Mouse (Mus musculus) layer of hippocampus, postnatal 36 days (tissue): Measurements from ENCODE around the gene Uvrag. TPM values are rescaled to one million over a fixed set of nuclear protein-coding genes. Genes with fewer than 3 reads are reported as not detected.

ENCODE experiments used
- DNase-seq, 2 experiments: peaks; one replicate each; pipeline ENCODE4 v3.0.0; 2022
- total RNA-seq, 2 experiments: library from RNA; stranded (reverse); gene quantifications; 2 replicates each; pipeline ENCODE4 v1.2.3; 2021

The Uvrag gene
- total RNA-seq, 2 experiments from 2014 or later = 49.0 to 50.7 TPM

DNA sequence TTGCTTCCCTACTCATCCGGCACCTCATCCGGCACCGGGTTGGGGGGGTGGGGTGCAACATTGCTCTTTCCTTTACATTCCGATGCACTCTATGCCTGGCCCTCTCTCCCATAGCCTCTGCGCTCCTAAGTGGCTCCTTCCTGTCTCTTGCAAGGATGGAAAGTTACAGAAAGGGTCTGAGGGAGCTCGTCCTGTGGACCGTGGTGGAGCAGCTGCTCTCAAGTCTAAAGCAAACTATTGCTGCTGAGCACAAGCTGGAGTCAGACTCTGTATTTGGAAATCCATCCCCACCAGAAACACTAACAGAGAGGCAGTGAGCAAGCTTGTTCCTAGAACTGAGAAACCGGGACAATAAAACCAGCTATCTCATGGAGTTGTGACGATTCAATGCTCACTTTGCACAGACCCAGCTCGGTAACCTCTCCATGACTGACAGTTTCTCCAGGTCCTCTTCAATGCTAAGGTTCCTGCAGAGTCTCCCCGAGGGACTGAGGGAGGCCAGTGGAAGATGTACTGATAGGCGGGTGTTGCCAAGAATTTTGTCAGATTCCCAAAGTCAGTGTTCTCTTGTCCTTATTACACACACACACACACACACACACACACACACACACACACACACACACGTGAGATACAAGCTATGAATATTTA, 975 bp downstream of the Uvrag start:
- DNase-seq = peak in 1 of 2 experiments; percentile 27

DNA sequence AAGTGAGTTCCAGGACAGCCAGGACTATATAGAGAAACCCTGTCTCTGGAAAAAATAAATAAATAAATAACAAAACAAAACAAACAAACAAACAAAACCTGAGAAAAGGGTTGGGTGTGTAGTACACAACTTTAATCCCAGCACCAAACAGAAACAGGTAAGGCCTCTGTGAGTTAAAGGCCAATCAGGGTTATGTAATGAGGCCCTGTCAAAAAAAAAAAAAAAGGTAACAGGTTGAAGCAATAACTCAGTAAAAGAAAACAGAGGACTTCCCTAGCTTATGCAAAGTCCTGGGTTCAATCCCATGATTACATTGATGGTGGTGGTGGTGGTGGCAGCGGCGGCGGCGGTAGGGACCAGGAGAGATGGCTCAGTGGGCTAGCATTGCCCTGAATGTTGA, 3.4 kb downstream of the Uvrag start:
- no peak for DNase-seq

GRCm38 (mm10) chr7:99136789-99137188, 4.2 kb downstream of the Uvrag start:
- DNase-seq = no peak

- no peak for DNase-seq
Measured at GRCm38 (mm10) chr7:99133811-99134402, 7.0 kb downstream of the Uvrag start.

- no peak for DNase-seq
Measured at GRCm38 (mm10) chr7:99132597-99132996, 8.3 kb downstream of the Uvrag start.

DNA sequence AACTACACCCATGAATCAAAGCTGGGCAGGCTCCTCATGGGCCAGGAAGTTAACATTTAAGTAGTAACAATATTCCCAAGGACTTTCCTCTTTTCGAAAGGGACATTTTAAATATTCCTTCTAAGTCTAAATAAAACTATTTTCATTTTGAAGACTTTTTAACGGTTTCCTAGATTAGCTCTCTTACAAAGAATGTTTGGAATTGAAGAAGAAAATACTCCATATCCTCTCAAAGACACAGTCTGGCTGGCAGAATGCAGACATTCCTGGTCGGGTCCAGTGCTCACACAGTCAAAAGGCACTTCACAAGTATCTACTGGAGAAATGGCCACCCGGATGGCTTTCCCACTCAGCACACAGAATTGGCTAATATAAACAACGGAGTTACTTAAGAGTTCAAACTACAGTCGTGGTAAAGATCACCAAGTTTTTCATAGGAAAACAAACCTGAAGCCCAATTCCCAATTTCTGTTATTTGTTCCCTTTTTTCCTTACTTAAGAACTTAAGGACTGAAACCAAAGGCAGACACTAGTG, 9.1 kb downstream of the Uvrag start:
- no peak for DNase-seq

GRCm38 (mm10) chr7:99128965-99129364, 12.0 kb downstream of the Uvrag start:
- DNase-seq = no peak

GRCm38 (mm10) chr7:99128020-99128950, 12.7 kb downstream of the Uvrag start:
- no peak for DNase-seq

DNA sequence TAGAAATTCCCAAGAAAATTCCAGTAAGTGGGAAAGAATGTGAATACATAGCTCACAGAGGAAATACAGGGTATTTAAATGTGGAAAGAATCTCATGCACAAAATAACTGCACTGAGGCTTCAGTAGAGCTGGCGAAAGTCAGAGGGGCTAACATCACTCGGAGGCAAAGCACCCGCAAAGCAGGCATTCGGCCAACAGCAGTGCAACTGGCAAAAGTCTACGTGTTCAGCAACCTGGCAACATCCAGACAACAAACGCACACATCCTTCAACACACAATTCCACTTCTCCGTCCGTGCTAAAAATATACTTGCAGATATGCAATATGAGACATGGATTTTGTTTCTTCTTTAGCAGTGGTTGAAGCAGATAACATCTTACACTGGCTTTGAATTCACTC, 14.9 kb downstream of the Uvrag start:
- DNase-seq = no peak

DNA sequence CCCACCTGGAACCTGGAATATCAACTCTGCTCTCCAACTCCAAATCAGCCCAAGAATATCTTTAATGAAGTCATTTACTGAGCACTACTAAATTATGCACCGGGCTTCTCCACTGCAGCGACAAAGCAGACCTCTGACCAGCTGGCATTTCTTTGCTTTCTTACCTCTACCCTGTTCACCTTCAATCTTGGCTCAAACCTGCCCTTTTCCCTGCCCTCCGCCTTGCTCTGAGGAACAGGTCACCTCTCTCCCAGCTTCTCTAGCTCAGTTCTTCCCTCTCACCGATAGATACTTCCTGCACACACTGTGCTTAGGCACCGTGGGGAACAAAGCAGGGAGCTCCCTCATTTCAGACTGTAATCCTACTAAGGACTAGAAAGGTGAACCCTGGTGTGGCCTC, 18.3 kb downstream of the Uvrag start:
- no peak for DNase-seq

GRCm38 (mm10) chr7:99120865-99121521, 19.9 kb downstream of the Uvrag start:
- no peak for DNase-seq

GRCm38 (mm10) chr7:99120082-99120481, 20.9 kb downstream of the Uvrag start:
- DNase-seq = no peak

DNA sequence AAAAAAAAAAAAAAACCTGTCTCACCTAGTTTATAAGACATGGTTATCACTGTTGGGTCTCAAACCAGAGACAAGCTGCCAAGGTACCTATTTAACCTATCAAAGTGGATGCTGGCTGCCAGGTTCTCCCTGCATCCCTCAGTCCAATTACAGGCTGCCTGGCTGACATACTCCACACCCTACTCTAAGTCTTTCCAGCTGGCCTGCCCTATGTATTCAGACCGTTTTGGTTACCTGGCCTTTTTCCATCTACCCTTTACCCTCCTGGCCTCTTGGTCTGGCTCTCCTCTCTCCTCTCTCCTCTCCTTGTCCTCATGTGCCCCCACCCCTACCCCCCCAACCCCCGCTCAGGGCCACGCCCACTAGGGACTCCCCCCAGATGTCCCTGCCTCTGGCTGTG, 24.2 kb downstream of the Uvrag start:
- no peak for DNase-seq

DNA sequence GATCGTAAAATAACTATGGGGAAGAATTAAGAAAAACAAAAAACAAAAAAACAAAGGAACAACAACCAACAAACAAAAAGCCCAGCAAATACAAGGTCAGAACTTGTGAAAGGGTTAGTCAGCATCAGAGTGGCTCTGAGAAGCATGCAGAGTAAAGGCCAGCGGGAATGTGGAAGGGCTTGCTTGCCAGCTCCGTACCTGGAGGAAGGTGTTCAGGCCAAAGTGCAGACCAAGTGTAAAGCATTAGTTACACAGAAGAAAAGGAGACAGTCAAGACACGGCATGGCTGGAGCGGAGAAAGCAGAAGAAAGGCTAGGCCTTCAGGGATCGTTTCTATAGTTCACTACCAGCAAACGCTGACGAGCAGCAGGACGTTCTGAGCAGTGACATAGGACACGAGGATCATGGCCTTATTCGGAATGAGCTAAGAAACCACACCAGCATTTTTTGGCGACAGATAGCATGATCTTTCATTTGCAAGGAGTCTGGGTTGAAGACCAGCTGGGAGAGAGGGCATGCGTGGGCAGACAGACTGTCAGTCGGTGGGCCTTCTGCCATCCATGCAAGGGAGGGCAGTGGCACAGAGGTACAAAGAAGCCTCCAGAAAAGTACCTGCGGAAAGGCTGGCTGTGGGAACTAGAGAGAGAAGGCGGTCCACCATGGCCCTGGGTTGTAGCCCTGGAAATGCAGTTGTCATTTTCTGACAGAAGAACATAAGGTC, 26.8 kb downstream of the Uvrag start:
- DNase-seq = peak; percentile 18 to 24

DNA sequence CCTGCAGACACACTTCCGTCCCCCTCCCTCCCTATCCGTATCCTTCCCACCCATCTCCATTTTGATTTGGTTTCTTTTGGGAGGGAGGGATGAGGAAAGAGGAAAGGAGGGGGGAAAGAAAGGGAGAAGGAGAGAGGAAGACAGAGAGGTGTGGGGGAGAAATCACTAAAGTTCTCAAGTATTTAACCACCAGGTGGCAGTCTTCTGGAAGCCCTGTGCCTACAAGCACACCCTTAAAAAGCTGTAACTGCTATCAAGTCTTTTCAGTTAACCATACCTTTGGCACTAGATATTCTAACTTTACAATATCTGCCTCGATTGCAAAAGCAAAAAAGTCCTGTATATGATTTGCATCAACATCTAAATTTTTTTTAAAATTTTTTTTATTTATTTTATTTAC, 33.4 kb downstream of the Uvrag start:
- DNase-seq = no peak

- no peak for DNase-seq
Measured at GRCm38 (mm10) chr7:99106714-99107270, 34.1 kb downstream of the Uvrag start.

DNA sequence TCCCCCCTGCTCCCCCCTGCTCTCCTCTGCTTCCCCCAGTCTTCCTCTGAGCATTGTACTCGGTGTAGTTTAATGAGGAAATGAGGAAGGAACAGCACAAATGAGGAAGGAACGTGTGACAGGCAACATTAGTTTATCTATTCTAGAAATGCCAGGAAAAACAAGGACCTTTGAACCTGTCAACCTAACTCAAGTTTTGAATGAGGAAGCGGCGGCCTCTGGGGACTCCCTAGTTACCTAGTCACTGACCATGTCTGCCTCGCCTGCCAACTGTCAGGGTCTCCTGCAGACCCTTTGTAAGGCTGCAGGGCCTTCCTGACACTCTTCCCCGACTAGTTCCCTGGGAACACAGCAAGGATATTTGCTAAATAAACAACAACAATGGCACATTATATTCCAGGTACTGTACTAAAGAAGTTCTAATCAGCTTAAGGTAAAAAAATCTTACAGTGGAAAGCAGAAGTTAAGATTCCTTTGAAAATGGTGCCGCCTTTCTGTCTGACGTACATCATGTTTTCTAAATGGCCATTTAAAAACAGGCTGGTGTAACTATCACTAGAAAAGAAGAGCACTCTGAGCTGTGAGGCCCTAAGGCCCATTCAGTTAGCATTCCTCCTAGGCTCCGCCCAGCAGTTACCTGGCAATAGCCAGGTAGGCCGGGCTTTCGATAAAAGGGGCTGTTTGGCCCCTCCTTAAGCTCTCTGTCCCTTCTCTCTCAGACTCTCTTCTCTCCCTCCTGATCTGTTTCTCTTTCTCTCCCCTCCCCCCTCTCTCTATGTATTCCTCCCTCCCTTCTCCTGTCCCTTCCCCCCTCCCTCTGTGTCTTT, 39.0 kb downstream of the Uvrag start:
- DNase-seq = no peak

DNA sequence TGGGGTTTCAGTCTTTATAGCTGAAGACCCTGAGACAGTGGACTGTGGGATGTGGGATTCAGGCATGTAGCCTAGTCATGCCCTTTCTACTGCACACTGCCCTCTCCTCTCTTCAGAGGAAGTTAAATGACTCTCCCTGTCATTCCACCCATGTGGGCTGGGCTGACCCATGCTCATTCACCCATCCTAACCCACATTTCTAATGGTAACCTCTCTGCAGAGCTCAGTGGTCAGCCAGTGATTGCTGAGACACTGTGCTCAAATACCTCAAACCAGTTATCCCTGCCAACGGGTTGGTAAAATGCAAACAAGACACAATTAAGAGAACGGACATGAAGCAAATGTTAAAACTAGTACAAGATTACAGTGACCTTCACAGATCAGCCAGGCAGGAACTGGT, 39.9 kb downstream of the Uvrag start:
- DNase-seq = no peak

- DNase-seq = no peak
Measured at GRCm38 (mm10) chr7:99100573-99100972, 40.4 kb downstream of the Uvrag start.

- DNase-seq = no peak
Measured at GRCm38 (mm10) chr7:99100087-99100486, 40.9 kb downstream of the Uvrag start.

GRCm38 (mm10) chr7:99097781-99098180, 43.2 kb downstream of the Uvrag start:
- no peak for DNase-seq
